Mouse (Mus musculus) CH12.LX (cell line): ENCODE measurements around the gene Calhm1. TPM values are rescaled to one million over a fixed set of nuclear protein-coding genes. Genes with fewer than 3 reads are reported as not detected.

Experiments used
- DNase-seq: peaks from one replicate; pipeline ENCODE4 v3.0.0-alpha.2; 2013; ENCODE audit errors: extremely low read depth
- H3K27ac ChIP-seq: 2 replicates; pipeline ENCODE4 v1.5.1; 2012; ENCODE audit warnings: low read depth, mild to moderate bottlenecking, control low read depth, moderate library complexity; ENCODE audit not compliant: insufficient read depth
- H3K27me3 ChIP-seq: replicated peaks from 2 replicates; pipeline ENCODE3; 2012; ENCODE audit warnings: inconsistent platforms
- H3K36me3 ChIP-seq, 2 experiments: replicated peaks in 1 of 2; 2 replicates each; pipeline versions ENCODE3 to v1.6.1; 2012; ENCODE audit warnings: inconsistent platforms in 1 of 2, low read length in 1 of 2, mild to moderate bottlenecking in 1 of 2, mixed read lengths in 1 of 2, moderate library complexity in 1 of 2; ENCODE audit not compliant: control insufficient read depth in 1 of 2, insufficient read depth in 1 of 2
- H3K4me1 ChIP-seq, 2 experiments: 2 replicates each; pipeline ENCODE4 v1.6.1; 2012; ENCODE audit warnings: inconsistent platforms in 1 of 2, moderate library complexity in 1 of 2; ENCODE audit not compliant: insufficient read depth in 2 of 2, control insufficient read depth in 1 of 2
- H3K4me2 ChIP-seq: 2 replicates; pipeline ENCODE4 v1.6.1; 2012; ENCODE audit warnings: low read depth, mild to moderate bottlenecking, control low read depth; ENCODE audit not compliant: poor library complexity, insufficient read depth, severe bottlenecking
- H3K4me3 ChIP-seq, 3 experiments: fragments of 150-350 bp in 1 of 3; sonication (generic) in 1 of 3; replicated peaks in 1 of 3; 2 replicates each; pipeline versions ENCODE3 to v1.5.1; 2011 to 2012; ENCODE audit warnings: low read depth in 2 of 3, low read length in 2 of 3, mild to moderate bottlenecking in 2 of 3, moderate library complexity in 2 of 3, control low read depth in 1 of 3, improper control_type of control experiment in 1 of 3, inconsistent platforms in 1 of 3, mixed read lengths in 1 of 3; ENCODE audit not compliant: poor library complexity in 1 of 3
- H3K79me2 ChIP-seq: replicated peaks from 2 replicates; pipeline ENCODE4 v1.6.1; 2012; ENCODE audit warnings: mild to moderate bottlenecking, moderate library complexity; ENCODE audit not compliant: control insufficient read depth, poor library complexity, insufficient read depth, severe bottlenecking; ENCODE audit errors: extremely low read depth
- H3K9ac ChIP-seq: 2 replicates; pipeline ENCODE4 v1.6.1; 2012; ENCODE audit warnings: low read depth, mild to moderate bottlenecking, control low read depth, moderate library complexity; ENCODE audit not compliant: insufficient read depth
- H3K9me3 ChIP-seq: replicated peaks from 2 replicates; pipeline ENCODE3; 2012; ENCODE audit warnings: low read length, inconsistent platforms, mixed read lengths
- BHLHE40 ChIP-seq: IDR thresholded peaks from 2 replicates; pipeline ENCODE4 v1.6.1; 2011; ENCODE audit warnings: mild to moderate bottlenecking, low read depth, low read length, improper control_type of control experiment
- E2F4 ChIP-seq: IDR thresholded peaks from 2 replicates; pipeline ENCODE4 v1.6.1; 2011; ENCODE audit warnings: low read depth, low read length, improper control_type of control experiment; ENCODE audit not compliant: insufficient replicate concordance
- EP300 ChIP-seq: IDR thresholded peaks from 2 replicates; pipeline ENCODE4 v1.6.1; 2011; ENCODE audit warnings: low read length, improper control_type of control experiment
- ETS1 ChIP-seq: conservative IDR thresholded peaks from 2 replicates; pipeline ENCODE4 v1.6.1; 2012; ENCODE audit warnings: low read depth, mild to moderate bottlenecking, inconsistent platforms, low read length, improper control_type of control experiment, moderate library complexity
- HCFC1 ChIP-seq: IDR thresholded peaks from 2 replicates; pipeline ENCODE4 v1.6.1; 2012; ENCODE audit warnings: low read depth, mild to moderate bottlenecking, inconsistent platforms, low read length, improper control_type of control experiment
- MAFK ChIP-seq: IDR thresholded peaks from 2 replicates; pipeline ENCODE4 v1.6.1; 2011; ENCODE audit warnings: low read length, improper control_type of control experiment; ENCODE audit not compliant: insufficient replicate concordance
- MAZ ChIP-seq: IDR thresholded peaks from 2 replicates; pipeline ENCODE4 v1.6.1; 2012; ENCODE audit warnings: low read depth, mild to moderate bottlenecking, inconsistent platforms, low read length, improper control_type of control experiment, moderate library complexity
- MEF2A ChIP-seq: IDR thresholded peaks from 2 replicates; pipeline ENCODE4 v1.6.1; 2014; ENCODE audit warnings: low read depth, mild to moderate bottlenecking, inconsistent platforms, low read length, improper control_type of control experiment, borderline replicate concordance
- MXI1 ChIP-seq: IDR thresholded peaks from 2 replicates; pipeline ENCODE4 v1.6.1; 2011; ENCODE audit warnings: mild to moderate bottlenecking, low read depth, low read length, improper control_type of control experiment
- NRF1 ChIP-seq: IDR thresholded peaks from 2 replicates; pipeline ENCODE4 v1.6.1; 2014; ENCODE audit warnings: low read depth, mild to moderate bottlenecking, inconsistent platforms, low read length, improper control_type of control experiment, moderate library complexity
- PAX5 ChIP-seq: IDR thresholded peaks from 2 replicates; pipeline ENCODE4 v1.6.1; 2012; ENCODE audit warnings: low read length, inconsistent platforms, mixed read lengths
- POLR2AphosphoS2 ChIP-seq: IDR thresholded peaks from 2 replicates; pipeline ENCODE4 v1.6.1; 2011; ENCODE audit warnings: low read depth, low read length, improper control_type of control experiment
- RAD21 ChIP-seq: IDR thresholded peaks from 2 replicates; pipeline ENCODE4 v1.6.1; 2011; ENCODE audit warnings: low read depth, mild to moderate bottlenecking, low read length, improper control_type of control experiment, moderate library complexity
- RCOR1 ChIP-seq: conservative IDR thresholded peaks from 2 replicates; pipeline ENCODE4 v1.6.1; 2012; ENCODE audit warnings: low read depth, mild to moderate bottlenecking, inconsistent platforms, low read length, improper control_type of control experiment
- SIN3A ChIP-seq: IDR thresholded peaks from 2 replicates; pipeline ENCODE4 v1.6.1; 2012; ENCODE audit warnings: low read length, improper control_type of control experiment, inconsistent platforms
- TBP ChIP-seq: conservative IDR thresholded peaks from 2 replicates; pipeline ENCODE4 v1.6.1; 2011; ENCODE audit warnings: low read depth, low read length, improper control_type of control experiment
- USF2 ChIP-seq: conservative IDR thresholded peaks from 2 replicates; pipeline ENCODE4 v1.6.1; 2011; ENCODE audit warnings: low read depth, low read length, improper control_type of control experiment
- ZC3H11A ChIP-seq: IDR thresholded peaks from 2 replicates; pipeline ENCODE4 v1.6.1; 2012; ENCODE audit warnings: low read depth, mild to moderate bottlenecking, inconsistent platforms, low read length, improper control_type of control experiment
- ZKSCAN1 ChIP-seq: IDR thresholded peaks from 2 replicates; pipeline ENCODE4 v1.6.1; 2012; ENCODE audit warnings: low read depth, inconsistent platforms, low read length, improper control_type of control experiment, borderline replicate concordance
- ZMIZ1 ChIP-seq: IDR thresholded peaks from 2 replicates; pipeline ENCODE4 v1.6.1; 2012; ENCODE audit warnings: low read depth, mild to moderate bottlenecking, inconsistent platforms, low read length, improper control_type of control experiment
- ZNF384 ChIP-seq: IDR thresholded peaks from 2 replicates; pipeline ENCODE4 v1.6.1; 2012; ENCODE audit warnings: low read depth, low read length, improper control_type of control experiment, inconsistent platforms
- dilution Hi-C: fragments of 300-500 bp; cut with MboI; formaldehyde crosslinking; loops from 2 replicates; pipeline ENCODE4 v1.14.3; 2020; ENCODE audit warnings: low sequenced_read_pairs; ENCODE audit not compliant: extremely low pct_unique_long_range_greater_than_20kb, extremely low pct_ligation_motif_present
- in situ Hi-C: fragments of 300-500 bp; cut with MboI; formaldehyde crosslinking; loops from 3 replicates; pipeline ENCODE4 v1.14.3; 2019; ENCODE audit warnings: low sequenced_read_pairs, low pct_ligation_motif_present, low pct_unique_long_range_greater_than_20kb, mixed read lengths
- polyA plus RNA-seq: library from polyadenylated mRNA; unstranded; fragments of >175 nt; gene quantifications from 2 replicates; pipeline ENCODE4 v1.2.1, GENCODE M21; 2012; ENCODE audit warnings: low read depth; ENCODE audit not compliant: insufficient read length
- total RNA-seq, 2 experiments: library from RNA; depleted of rRNA; stranded (reverse); fragments of 300-350 nt in 1 of 2; fragments of >200 nt in 1 of 2; gene quantifications; 2 replicates each; pipeline ENCODE4 v1.2.3; 2012 to 2014

Calhm1 gene
- total and polyA plus RNA-seq, 3 experiments: not detected

- dilution Hi-C loops: no loop called here
- in situ Hi-C loops: no loop called here
- H3K4me2 ChIP-seq: no peak overlapping the region
- no peak overlapping the region for H3K9ac ChIP-seq
- DNase-seq: no peak
- H3K27me3 ChIP-seq: peaks cover 78% of the 10 kb centered on the region
- H3K27ac ChIP-seq: no peak overlapping the region
- no peak for TF ChIP-seq ETS1
- TF ChIP-seq ZMIZ1: no peak
- no peak for TF ChIP-seq ZKSCAN1
- TF ChIP-seq E2F4: no peak
- TF ChIP-seq MEF2A: no peak
- TF ChIP-seq USF2: no peak
- no peak for TF ChIP-seq TBP
- TF ChIP-seq HCFC1: no peak
- TF ChIP-seq RCOR1: no peak
- no peak for TF ChIP-seq MXI1
- no peak for TF ChIP-seq ZC3H11A
- no peak for TF ChIP-seq RAD21
- TF ChIP-seq EP300: no peak
- TF ChIP-seq ZNF384: no peak
- no peak for TF ChIP-seq MAFK
- TF ChIP-seq NRF1: no peak
- no peak for TF ChIP-seq POLR2AphosphoS2
- TF ChIP-seq BHLHE40: no peak
- no peak for TF ChIP-seq SIN3A
- TF ChIP-seq MAZ: no peak
- H3K4me3 ChIP-seq: no peak overlapping the region
- H3K9me3 ChIP-seq: peaks cover 28% of the 10 kb centered on the region
- no peaks in the 10 kb centered on the region for H3K36me3 ChIP-seq
- no peaks in the 10 kb centered on the region for H3K79me2 ChIP-seq
- H3K4me1 ChIP-seq: peaks cover 5 to 22% of the 10 kb centered on the region in 2 experiments
Measured at GRCm38 (mm10) chr19:47180011-47180410, 36.0 kb upstream of the Calhm1 start.

DNA sequence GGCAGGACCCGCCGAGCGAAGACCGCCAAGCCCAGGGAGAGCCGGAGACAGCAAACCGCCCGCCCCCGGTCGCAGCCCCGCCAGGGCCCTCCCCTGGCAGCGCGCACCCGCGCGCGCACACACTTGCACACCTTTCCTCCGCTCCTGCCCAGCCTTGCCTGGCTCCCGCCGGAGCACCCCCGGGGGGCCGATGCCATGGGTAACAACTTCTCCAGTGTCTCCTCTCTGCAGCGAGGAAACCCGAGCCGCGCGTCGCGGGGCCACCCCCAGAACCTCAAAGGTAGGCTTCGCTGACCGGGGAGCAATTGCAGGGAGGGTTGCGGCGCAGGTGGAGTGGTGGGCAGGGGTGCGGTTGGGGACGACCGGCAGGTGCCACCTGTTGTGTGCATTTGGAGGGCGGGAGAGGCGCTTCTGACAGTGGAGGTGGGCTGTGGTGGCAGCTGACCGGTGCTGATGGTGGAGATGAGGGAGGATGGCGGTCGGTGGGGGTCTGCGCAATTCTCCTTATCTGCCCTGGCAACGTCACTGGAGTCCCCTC lies 35.3 kb upstream of the Calhm1 start:
- in situ Hi-C loops: loop anchor here (5.0 to 10.0 kb wide), 2 partner anchors 85 to 153 kb away; no protein-coding TSS in a partner anchor
- H3K79me2 ChIP-seq: no peaks in the 10 kb centered on the region
- H3K4me2 ChIP-seq: peak overlapping the region; percentile 70
- no peak overlapping the region for H3K9ac ChIP-seq
- no peak overlapping the region for H3K27ac ChIP-seq
- DNase-seq: no peak
- dilution Hi-C loops: no loop called here
- peaks cover 28% of the 10 kb centered on the region for H3K9me3 ChIP-seq
- peaks cover 5 to 22% of the 10 kb centered on the region in 2 experiments for H3K4me1 ChIP-seq
- no peaks in the 10 kb centered on the region for H3K36me3 ChIP-seq
- H3K4me3 ChIP-seq: no peak overlapping the region
- TF ChIP-seq ZNF384: no peak
- TF ChIP-seq PAX5: no peak
- no peak for TF ChIP-seq SIN3A
- no peak for TF ChIP-seq USF2
- no peak for TF ChIP-seq MAZ
- H3K27me3 ChIP-seq: peaks cover 76% of the 10 kb centered on the region
